Mouse (Mus musculus) forebrain, embryonic 16.5 days (tissue): ENCODE measurements at regions not wholly inside any gene's neighbourhood (a gene's known extent, or its start where the extent isn't known, plus 50 kb on each side); places are given as distances from the start of the nearest gene placed in this dataset.

Experiments
- ATAC-seq: fragments of 200-750 bp; cut with Nextera tagmentation; 2 replicates; pipeline ENCODE4 v1.8.0; 2017; ENCODE audit warnings: mild to moderate bottlenecking, moderate library complexity
- H3K27ac ChIP-seq: fragments of 300-500 bp; sonication (generic); 2 replicates; pipeline ENCODE4 v1.5.1; 2014; ENCODE audit warnings: low read length, control low read depth
- H3K27me3 ChIP-seq: fragments of 300-500 bp; sonication (generic); replicated peaks from 2 replicates; pipeline ENCODE4 v1.6.1; 2014; ENCODE audit warnings: low read length; ENCODE audit not compliant: control insufficient read depth, insufficient read depth
- H3K36me3 ChIP-seq: fragments of 300-500 bp; sonication (generic); 2 replicates; pipeline ENCODE4 v1.6.1; 2014; ENCODE audit not compliant: control insufficient read depth, insufficient read depth
- H3K4me1 ChIP-seq: fragments of 300-500 bp; sonication (generic); replicated peaks from 2 replicates; pipeline ENCODE4 v1.6.1; 2014; ENCODE audit warnings: low read length; ENCODE audit not compliant: control insufficient read depth, insufficient read depth
- H3K4me2 ChIP-seq: fragments of 300-500 bp; sonication (generic); 2 replicates; pipeline ENCODE4 v1.6.1; 2014; ENCODE audit warnings: mild to moderate bottlenecking, low read length, control low read depth
- H3K4me3 ChIP-seq: fragments of 300-500 bp; sonication (generic); replicated peaks from 2 replicates; pipeline ENCODE4 v1.5.1; 2014; ENCODE audit warnings: mild to moderate bottlenecking, low read length, control low read depth
- H3K9ac ChIP-seq: fragments of 300-500 bp; sonication (generic); replicated peaks from 2 replicates; pipeline ENCODE4 v1.6.1; 2014; ENCODE audit warnings: low read depth, low read length, control low read depth
- H3K9me3 ChIP-seq: fragments of 300-500 bp; sonication (generic); 2 replicates; pipeline ENCODE4 v1.6.1; 2016; ENCODE audit warnings: low read length; ENCODE audit not compliant: control insufficient read depth
- WGBS: fragments of 180-500 bp; shearing (Covaris S2); extraction: QIAGEN DNeasy Blood & Tissue Kit; methylation state at CpG from one replicate; pipeline ENCODE4 v1.1.7; 2014; 5-methylcytosine and 5-hydroxymethylcytosine counted together

GRCm38 (mm10) chr13:15862941-15863340 lies 148.7 kb upstream of the Inhba start:
- H3K27me3 ChIP-seq, result no peaks in the 10 kb centered on the region
- no peaks in the 10 kb centered on the region for H3K4me1 ChIP-seq
- no peak overlapping the region for H3K9ac ChIP-seq
- no peak overlapping the region for H3K27ac ChIP-seq
- ATAC-seq, result no peak
- H3K4me2 ChIP-seq, result no peak overlapping the region
- no peak overlapping the region for H3K4me3 ChIP-seq
- H3K9me3 ChIP-seq, result no peaks in the 10 kb centered on the region
- no peaks in the 10 kb centered on the region for H3K36me3 ChIP-seq

- no peak for ATAC-seq
- no peak overlapping the region for H3K9ac ChIP-seq
- WGBS, result 55% methylated on average over 3 of the region's 3 CpGs
- H3K27ac ChIP-seq, result no peak overlapping the region
- H3K27me3 ChIP-seq, result no peaks in the 10 kb centered on the region
- H3K4me1 ChIP-seq, result no peaks in the 10 kb centered on the region
- no peaks in the 10 kb centered on the region for H3K9me3 ChIP-seq
- no peak overlapping the region for H3K4me3 ChIP-seq
- no peaks in the 10 kb centered on the region for H3K36me3 ChIP-seq
- no peak overlapping the region for H3K4me2 ChIP-seq
Measured at GRCm38 (mm10) chr13:15863344-15863743, 148.3 kb upstream of the Inhba start.

GRCm38 (mm10) chr13:15867046-15867561 lies 144.5 kb upstream of the Inhba start:
- Histone ChIP-seq H3K4me1 (no peaks in the 10 kb centered on the region), H3K27me3 (no peaks in the 10 kb centered on the region), H3K4me3 (no peak overlapping the region), H3K4me2 (no peak overlapping the region), H3K9ac (no peak overlapping the region), H3K27ac (no peak overlapping the region), H3K9me3 (no peaks in the 10 kb centered on the region), H3K36me3 (no peaks in the 10 kb centered on the region)
- no peak for ATAC-seq
- 67% methylated on average over 5 of the region's 5 CpGs for WGBS

- no peak for ATAC-seq
- 80% methylated on average over 2 of the region's 2 CpGs for WGBS
Measured at GRCm38 (mm10) chr13:15877606-15878005, 134.0 kb upstream of the Inhba start.

GRCm38 (mm10) chr13:15879576-15879975 lies 132.1 kb upstream of the Inhba start:
- H3K36me3 ChIP-seq, result no peaks in the 10 kb centered on the region
- no peaks in the 10 kb centered on the region for H3K9me3 ChIP-seq
- no peak overlapping the region for H3K4me2 ChIP-seq
- H3K9ac ChIP-seq, result no peak overlapping the region
- no peaks in the 10 kb centered on the region for H3K4me1 ChIP-seq
- no peak overlapping the region for H3K27ac ChIP-seq
- no peak overlapping the region for H3K4me3 ChIP-seq
- no peaks in the 10 kb centered on the region for H3K27me3 ChIP-seq
- ATAC-seq, result no peak

More at GRCm38 (mm10) chr13:15877606-15878005, 134.0 kb upstream of the Inhba start:
- H3K27ac ChIP-seq, result no peak overlapping the region
- no peak overlapping the region for H3K4me2 ChIP-seq
- no peaks in the 10 kb centered on the region for H3K9me3 ChIP-seq
- H3K27me3 ChIP-seq, result no peaks in the 10 kb centered on the region
- no peak overlapping the region for H3K4me3 ChIP-seq
- no peaks in the 10 kb centered on the region for H3K36me3 ChIP-seq
- H3K4me1 ChIP-seq, result no peaks in the 10 kb centered on the region
- no peak overlapping the region for H3K9ac ChIP-seq

- Histone ChIP-seq H3K4me3 (no peak overlapping the region), H3K27ac (no peak overlapping the region), H3K9ac (no peak overlapping the region), H3K4me2 (no peak overlapping the region), H3K36me3 (no peaks in the 10 kb centered on the region), H3K4me1 (no peaks in the 10 kb centered on the region), H3K9me3 (no peaks in the 10 kb centered on the region), H3K27me3 (no peaks in the 10 kb centered on the region)
- ATAC-seq, result no peak
- 85% methylated on average over 3 of the region's 3 CpGs for WGBS
Measured at GRCm38 (mm10) chr13:15890794-15891193, 120.9 kb upstream of the Inhba start.

- Histone ChIP-seq H3K4me3 (no peak overlapping the region), H3K36me3 (no peaks in the 10 kb centered on the region), H3K4me2 (no peak overlapping the region), H3K27ac (no peak overlapping the region), H3K9ac (no peak overlapping the region), H3K4me1 (no peaks in the 10 kb centered on the region), H3K9me3 (no peaks in the 10 kb centered on the region), H3K27me3 (no peaks in the 10 kb centered on the region)
- ATAC-seq, result no peak
Measured at GRCm38 (mm10) chr13:15891403-15891802, 120.2 kb upstream of the Inhba start.

GRCm38 (mm10) chr13:15898201-15898600 lies 113.5 kb upstream of the Inhba start:
- no peaks in the 10 kb centered on the region for H3K9me3 ChIP-seq
- ATAC-seq, result no peak
- 86% methylated on average over 1 of the region's 1 CpGs for WGBS

GRCm38 (mm10) chr13:15901710-15902675 lies 109.7 kb upstream of the Inhba start:
- Histone ChIP-seq H3K9me3 (no peaks in the 10 kb centered on the region), H3K27ac (no peak overlapping the region), H3K4me1 (no peaks in the 10 kb centered on the region), H3K4me2 (no peak overlapping the region), H3K4me3 (no peak overlapping the region), H3K36me3 (no peaks in the 10 kb centered on the region), H3K27me3 (no peaks in the 10 kb centered on the region), H3K9ac (no peak overlapping the region)
- ATAC-seq, result no peak
- 47% methylated on average over 7 of the region's 7 CpGs for WGBS

More at GRCm38 (mm10) chr13:15898201-15898600, 113.5 kb upstream of the Inhba start:
- Histone ChIP-seq H3K27ac (no peak overlapping the region), H3K36me3 (no peaks in the 10 kb centered on the region), H3K4me1 (no peaks in the 10 kb centered on the region), H3K4me2 (no peak overlapping the region), H3K4me3 (no peak overlapping the region), H3K9ac (no peak overlapping the region), H3K27me3 (no peaks in the 10 kb centered on the region)
